Mouse (Mus musculus): ENCODE measurements around the gene Dab1. TPM values are rescaled to one million over a fixed set of nuclear protein-coding genes. Genes with fewer than 3 reads are reported as not detected.

Gene Dab1
- polyA plus RNA-seq, 1 experiment from 2014 or later, result 24.1 TPM

DNA sequence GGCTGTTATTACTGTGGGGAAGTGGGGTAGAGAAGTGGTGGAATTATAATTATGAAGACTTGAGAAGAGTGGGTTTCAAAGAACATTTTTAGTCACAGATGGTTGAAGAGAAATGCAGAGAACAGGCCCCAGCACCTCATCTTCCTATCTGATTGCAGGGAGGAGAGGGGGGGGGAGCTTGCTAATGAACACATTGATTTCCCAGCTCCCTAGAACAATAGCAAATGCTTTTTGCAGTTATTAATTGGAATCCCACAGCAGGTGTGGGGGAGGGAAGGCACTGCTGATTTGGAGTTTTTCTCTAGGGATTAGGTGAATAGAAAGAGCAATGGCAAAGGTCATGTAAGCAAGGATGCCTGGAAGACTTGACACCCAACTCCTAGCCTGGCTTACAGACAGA is 310.5 kb downstream of the Dab1 start:
- Histone ChIP-seq H3K27me3 (replicated peaks; ENCODE audit: control insufficient read depth, insufficient read depth, low read length) (no peaks in the 10 kb centered on the region), H3K9ac (ENCODE audit: low read length) (no peak overlapping the region), H3K4me1 (replicated peaks; ENCODE audit: control insufficient read depth, insufficient read depth, low read length) (0 out of 2 replicates have a peak, but pooled peaks cover 2% of the 10 kb centered on the region), H3K4me3 (ENCODE audit: low read depth, low read length) (no peak overlapping the region), H3K36me3 (ENCODE audit: control insufficient read depth, insufficient read depth, low read length) (no peaks in the 10 kb centered on the region), H3K9me3 (ENCODE audit: control insufficient read depth, low read length) (no peaks in the 10 kb centered on the region), H3K27ac (ENCODE audit: low read depth) (no peak overlapping the region), H3K4me2 (ENCODE audit: low read length) (no peak overlapping the region)
- no peak for ATAC-seq (replicated peaks; ENCODE audit: low FRiP score, low TSS enrichment, low read depth)
- no peak for DNase-seq (ENCODE audit: low spot score)

DNA sequence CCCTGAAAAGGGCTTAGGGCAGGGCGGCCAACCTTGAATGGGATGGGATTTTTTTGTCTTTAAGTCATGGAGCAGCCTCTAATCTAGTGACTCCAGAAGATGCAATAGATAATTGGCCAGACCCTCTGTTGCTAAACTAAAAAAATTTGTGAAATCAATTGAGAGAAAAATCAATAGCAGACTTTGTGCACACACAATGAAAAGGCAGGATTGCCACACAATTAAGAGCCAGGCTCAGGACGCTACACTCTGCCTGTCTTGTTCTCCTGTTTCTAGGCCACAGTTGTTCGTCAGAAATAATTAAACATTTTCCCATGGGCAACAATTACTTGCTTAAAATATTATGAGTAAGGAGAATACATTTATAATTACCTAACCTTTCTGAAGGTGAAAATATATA is 315.2 kb downstream of the Dab1 start:
- Histone ChIP-seq H3K9ac (ENCODE audit: low read length) (no peak overlapping the region), H3K4me2 (ENCODE audit: low read length) (no peak overlapping the region), H3K27me3 (replicated peaks; ENCODE audit: control insufficient read depth, insufficient read depth, low read length) (no peaks in the 10 kb centered on the region), H3K27ac (ENCODE audit: low read depth) (no peak overlapping the region), H3K4me1 (replicated peaks; ENCODE audit: control insufficient read depth, insufficient read depth, low read length) (no peaks in the 10 kb centered on the region), H3K36me3 (ENCODE audit: control insufficient read depth, insufficient read depth, low read length) (no peaks in the 10 kb centered on the region), H3K4me3 (ENCODE audit: low read depth, low read length) (no peak overlapping the region), H3K9me3 (ENCODE audit: control insufficient read depth, low read length) (no peaks in the 10 kb centered on the region)
- 85% methylated on average over 3 of the region's 3 CpGs for WGBS
- no peak for DNase-seq (ENCODE audit: low spot score)
- ATAC-seq (replicated peaks; ENCODE audit: low FRiP score, low TSS enrichment, low read depth), result no peak

DNA sequence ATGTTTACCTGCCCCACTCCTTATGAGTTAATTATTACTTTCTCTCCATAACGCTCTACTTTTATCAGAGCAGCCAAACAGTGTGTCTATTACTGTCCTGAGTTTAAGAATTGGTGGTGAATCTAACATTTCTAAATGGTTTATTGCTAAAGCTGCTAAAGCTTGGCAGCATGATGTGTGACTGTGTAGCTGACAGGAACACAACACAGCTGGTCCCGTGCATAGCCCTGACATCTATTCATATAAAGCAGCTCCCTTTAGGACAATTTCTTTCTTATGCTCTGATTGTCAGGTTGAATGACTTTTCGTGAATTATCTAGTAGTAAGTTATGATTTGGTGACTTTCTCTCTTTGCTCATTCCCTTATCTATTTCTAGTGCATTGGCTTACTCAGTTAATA is 329.1 kb downstream of the Dab1 start:
- H3K9me3 ChIP-seq (ENCODE audit: control insufficient read depth, low read length), result no peaks in the 10 kb centered on the region
- H3K9ac ChIP-seq (ENCODE audit: low read length), result no peak overlapping the region
- H3K36me3 ChIP-seq (ENCODE audit: control insufficient read depth, insufficient read depth, low read length), result no peaks in the 10 kb centered on the region
- DNase-seq (ENCODE audit: low spot score) (no peak), ATAC-seq (replicated peaks; ENCODE audit: low FRiP score, low TSS enrichment, low read depth) (no peak)
- no peaks in the 10 kb centered on the region for H3K4me1 ChIP-seq (replicated peaks; ENCODE audit: control insufficient read depth, insufficient read depth, low read length)
- WGBS, result 61% methylated on average over 3 of the region's 3 CpGs
- H3K27me3 ChIP-seq (replicated peaks; ENCODE audit: control insufficient read depth, insufficient read depth, low read length), result no peaks in the 10 kb centered on the region
- H3K4me2 ChIP-seq (ENCODE audit: low read length), result no peak overlapping the region
- no peak overlapping the region for H3K4me3 ChIP-seq (ENCODE audit: low read depth, low read length)
- H3K27ac ChIP-seq (ENCODE audit: low read depth), result no peak overlapping the region

DNA sequence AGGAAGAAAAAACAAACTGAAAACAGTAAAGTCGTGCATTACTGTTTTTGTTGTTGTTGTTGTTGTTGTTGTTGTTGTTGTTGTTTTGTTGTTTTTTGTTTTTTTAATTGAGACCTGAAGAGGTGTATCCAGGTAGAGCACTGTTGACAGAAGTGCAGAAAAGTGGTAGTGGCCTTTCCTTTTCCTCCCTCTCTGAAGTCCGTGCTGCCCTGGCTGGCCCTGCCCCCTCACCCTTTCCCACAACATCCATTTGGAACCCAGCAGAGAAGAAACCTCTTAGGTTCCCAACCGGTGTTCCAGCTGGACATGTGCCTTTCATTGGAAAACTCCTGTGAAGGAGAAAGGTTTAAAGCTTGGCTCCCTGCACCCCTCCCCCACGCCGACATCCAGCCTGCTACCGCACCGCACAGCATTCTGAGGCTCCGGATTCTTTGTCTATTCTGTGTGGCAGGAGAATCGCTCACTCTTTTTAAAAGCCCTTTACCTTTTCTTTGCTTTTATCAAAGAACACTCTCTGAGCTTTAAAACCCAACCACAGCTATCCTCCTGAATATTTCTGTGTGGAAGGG is 334.6 kb downstream of the Dab1 start:
- Histone ChIP-seq H3K9me3 (ENCODE audit: control insufficient read depth, low read length) (no peaks in the 10 kb centered on the region), H3K36me3 (ENCODE audit: control insufficient read depth, insufficient read depth, low read length) (no peaks in the 10 kb centered on the region), H3K4me1 (replicated peaks; ENCODE audit: control insufficient read depth, insufficient read depth, low read length) (no peaks in the 10 kb centered on the region), H3K27ac (ENCODE audit: low read depth) (no peak overlapping the region), H3K27me3 (replicated peaks; ENCODE audit: control insufficient read depth, insufficient read depth, low read length) (no peaks in the 10 kb centered on the region), H3K4me2 (ENCODE audit: low read length) (no peak overlapping the region), H3K4me3 (ENCODE audit: low read depth, low read length) (no peak overlapping the region), H3K9ac (ENCODE audit: low read length) (no peak overlapping the region)
- DNase-seq (ENCODE audit: low spot score) (no peak), ATAC-seq (replicated peaks; ENCODE audit: low FRiP score, low TSS enrichment, low read depth) (no peak)
- 55% methylated on average over 9 of the region's 9 CpGs for WGBS

DNA sequence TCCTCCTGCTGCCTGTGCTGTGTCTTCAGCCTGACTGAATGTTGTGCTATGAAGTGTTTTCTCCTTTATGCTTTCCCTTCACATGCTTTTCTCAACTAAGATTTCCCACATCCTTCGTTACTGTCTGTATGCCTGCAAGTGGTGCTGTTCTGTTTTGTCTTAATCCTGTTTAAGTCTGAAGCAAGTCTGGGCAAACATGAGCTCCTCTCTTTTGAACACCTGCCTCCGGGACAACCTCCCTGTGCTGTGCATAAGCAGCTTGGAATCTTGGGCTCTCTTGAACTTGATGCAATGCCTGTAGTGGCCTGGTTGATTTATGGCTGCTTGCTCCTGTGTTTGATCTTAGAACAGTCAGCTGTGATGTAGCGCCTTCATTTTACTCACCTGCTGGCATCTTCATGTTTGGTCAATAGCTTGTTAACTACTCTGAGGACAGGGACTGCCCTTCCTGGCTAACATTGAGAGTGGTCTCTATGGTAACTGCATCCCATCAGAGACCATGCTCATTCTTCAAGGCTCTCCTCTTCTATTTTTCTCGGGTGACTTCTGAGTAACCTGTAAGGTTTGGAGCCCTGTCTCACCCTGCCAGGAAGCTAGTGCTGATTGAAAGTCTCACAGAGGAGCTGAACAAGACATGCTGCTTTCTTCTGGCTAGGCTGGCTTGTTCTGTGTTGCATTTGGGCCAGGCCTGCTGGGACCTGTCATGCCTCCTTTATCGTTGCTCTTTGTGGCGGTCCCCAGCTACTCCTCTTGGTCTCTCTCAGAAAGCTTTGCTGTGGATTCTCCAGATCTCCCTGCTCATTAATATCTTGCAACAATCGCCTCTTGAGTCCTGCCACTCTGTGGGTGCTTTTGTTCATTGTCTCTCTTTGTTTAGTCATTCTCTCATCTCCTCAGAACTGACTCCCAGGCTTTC is 342.2 kb downstream of the Dab1 start:
- Histone ChIP-seq H3K4me1 (replicated peaks; ENCODE audit: control insufficient read depth, insufficient read depth, low read length) (no peaks in the 10 kb centered on the region), H3K9ac (ENCODE audit: low read length) (no peak overlapping the region), H3K27me3 (replicated peaks; ENCODE audit: control insufficient read depth, insufficient read depth, low read length) (no peaks in the 10 kb centered on the region), H3K4me2 (ENCODE audit: low read length) (no peak overlapping the region), H3K9me3 (ENCODE audit: control insufficient read depth, low read length) (no peaks in the 10 kb centered on the region), H3K4me3 (ENCODE audit: low read depth, low read length) (no peak overlapping the region), H3K36me3 (ENCODE audit: control insufficient read depth, insufficient read depth, low read length) (no peaks in the 10 kb centered on the region), H3K27ac (ENCODE audit: low read depth) (no peak overlapping the region)
- WGBS, result 68% methylated on average over 7 of the region's 7 CpGs
- ATAC-seq (replicated peaks; ENCODE audit: low FRiP score, low TSS enrichment, low read depth) (no peak), DNase-seq (ENCODE audit: low spot score) (no peak)

DNA sequence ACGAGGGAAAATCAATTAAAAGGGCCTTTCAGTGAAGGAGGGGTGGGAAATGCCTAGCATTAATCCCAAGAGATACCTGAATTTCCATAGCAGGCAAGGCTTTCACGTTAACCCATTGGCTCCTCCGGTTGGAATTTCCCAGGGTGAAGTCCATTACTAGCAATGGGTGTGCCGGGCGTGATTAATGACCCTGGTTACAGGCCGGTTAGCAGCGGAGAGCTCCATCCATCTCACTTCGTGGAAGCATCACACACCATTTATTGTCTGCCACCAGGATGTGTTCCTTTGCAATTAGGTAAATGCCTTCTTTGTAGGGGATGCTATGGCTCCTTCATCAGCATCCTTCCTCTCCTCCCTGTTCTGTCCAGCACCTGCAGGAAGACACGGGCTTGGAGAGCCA is 350.7 kb downstream of the Dab1 start:
- ATAC-seq (replicated peaks; ENCODE audit: low FRiP score, low TSS enrichment, low read depth), result no peak

DNA sequence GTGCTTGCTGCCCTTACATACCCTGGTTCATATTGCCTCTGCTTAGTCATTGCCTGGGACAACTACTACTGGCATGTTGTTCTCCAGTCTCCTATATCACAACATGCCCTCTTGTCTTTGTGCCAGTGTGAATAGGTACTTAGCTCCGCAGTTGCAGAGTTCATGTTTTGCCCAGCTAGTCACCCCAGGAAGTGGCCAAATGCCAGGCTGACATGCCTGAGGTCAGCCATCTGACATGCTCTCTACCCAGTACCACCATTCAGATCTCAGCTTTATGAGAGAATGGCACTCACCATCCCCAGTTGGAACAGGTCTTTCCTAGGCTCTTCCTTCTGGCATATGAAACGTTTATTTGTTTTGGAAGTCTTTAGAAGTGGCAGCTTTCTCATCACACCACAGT is 355.4 kb downstream of the Dab1 start:
- no peak for ATAC-seq (replicated peaks; ENCODE audit: low FRiP score, low TSS enrichment, low read depth)
- Histone ChIP-seq H3K27ac (ENCODE audit: low read depth) (no peak overlapping the region), H3K36me3 (ENCODE audit: control insufficient read depth, insufficient read depth, low read length) (no peaks in the 10 kb centered on the region), H3K4me3 (ENCODE audit: low read depth, low read length) (no peak overlapping the region), H3K9ac (ENCODE audit: low read length) (no peak overlapping the region), H3K9me3 (ENCODE audit: control insufficient read depth, low read length) (no peaks in the 10 kb centered on the region), H3K4me2 (ENCODE audit: low read length) (no peak overlapping the region), H3K4me1 (replicated peaks; ENCODE audit: control insufficient read depth, insufficient read depth, low read length) (no peaks in the 10 kb centered on the region), H3K27me3 (replicated peaks; ENCODE audit: control insufficient read depth, insufficient read depth, low read length) (no peaks in the 10 kb centered on the region)
- WGBS, result 85% methylated on average over 2 of the region's 2 CpGs
- no peak for DNase-seq (ENCODE audit: low spot score)

More for the DNA sequence above, 350.7 kb downstream of the Dab1 start:
- Histone ChIP-seq H3K4me1 (replicated peaks; ENCODE audit: control insufficient read depth, insufficient read depth, low read length) (no peaks in the 10 kb centered on the region), H3K27me3 (replicated peaks; ENCODE audit: control insufficient read depth, insufficient read depth, low read length) (no peaks in the 10 kb centered on the region), H3K9me3 (ENCODE audit: control insufficient read depth, low read length) (no peaks in the 10 kb centered on the region), H3K27ac (ENCODE audit: low read depth) (no peak overlapping the region), H3K4me2 (ENCODE audit: low read length) (no peak overlapping the region), H3K9ac (ENCODE audit: low read length) (no peak overlapping the region), H3K4me3 (ENCODE audit: low read depth, low read length) (no peak overlapping the region), H3K36me3 (ENCODE audit: control insufficient read depth, insufficient read depth, low read length) (no peaks in the 10 kb centered on the region)
- no peak for DNase-seq (ENCODE audit: low spot score)
- WGBS, result 44% methylated on average over 9 of the region's 9 CpGs

DNA sequence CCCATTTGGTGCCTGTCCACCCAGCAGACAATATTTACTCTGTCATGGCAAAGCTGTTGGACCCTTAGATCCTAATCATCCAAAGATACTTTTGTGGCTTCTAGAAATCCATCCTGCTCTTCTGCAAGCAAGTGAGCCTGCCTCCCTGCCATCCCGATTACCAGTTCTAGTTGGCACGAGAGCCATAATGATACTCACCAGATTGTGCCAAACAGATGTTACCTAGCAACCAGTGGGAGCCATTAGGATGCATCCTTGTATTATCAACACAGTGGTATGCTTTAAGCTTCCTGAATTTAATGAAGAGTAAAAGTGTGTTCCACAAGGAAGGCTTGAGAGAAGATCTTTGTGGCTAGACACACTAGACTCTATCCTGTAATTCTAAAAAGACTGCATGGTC is 355.8 kb downstream of the Dab1 start:
- Histone ChIP-seq H3K27ac (ENCODE audit: low read depth) (no peak overlapping the region), H3K4me3 (ENCODE audit: low read depth, low read length) (no peak overlapping the region), H3K9me3 (ENCODE audit: control insufficient read depth, low read length) (no peaks in the 10 kb centered on the region), H3K36me3 (ENCODE audit: control insufficient read depth, insufficient read depth, low read length) (no peaks in the 10 kb centered on the region), H3K27me3 (replicated peaks; ENCODE audit: control insufficient read depth, insufficient read depth, low read length) (no peaks in the 10 kb centered on the region), H3K9ac (ENCODE audit: low read length) (no peak overlapping the region), H3K4me1 (replicated peaks; ENCODE audit: control insufficient read depth, insufficient read depth, low read length) (no peaks in the 10 kb centered on the region), H3K4me2 (ENCODE audit: low read length) (no peak overlapping the region)
- no peak for ATAC-seq (replicated peaks; ENCODE audit: low FRiP score, low TSS enrichment, low read depth)
- WGBS, result 86% methylated on average over 2 of the region's 2 CpGs
- DNase-seq (ENCODE audit: low spot score), result no peak

DNA sequence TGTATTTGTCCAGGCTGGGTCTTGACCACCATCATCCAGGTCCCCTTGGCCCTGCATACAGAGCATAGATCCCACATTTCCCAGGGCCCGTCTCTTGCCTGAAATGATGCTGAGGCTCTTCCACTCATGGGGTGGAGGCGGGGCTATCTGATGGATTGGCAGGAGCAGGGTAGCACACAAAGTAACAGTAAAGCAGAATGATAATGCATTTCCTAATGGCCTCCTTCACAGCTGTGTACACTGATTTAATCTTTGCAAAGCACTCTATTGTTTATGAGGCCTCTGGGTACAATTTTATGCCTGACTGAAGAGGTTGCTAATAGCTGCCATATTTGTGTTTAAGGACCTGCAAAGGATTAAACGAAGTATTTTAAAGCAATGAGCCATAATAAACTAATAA is 374.7 kb downstream of the Dab1 start:
- H3K4me2 ChIP-seq (ENCODE audit: low read length), result no peak overlapping the region
- H3K4me1 ChIP-seq (replicated peaks; ENCODE audit: control insufficient read depth, insufficient read depth, low read length), result no peaks in the 10 kb centered on the region
- no peak overlapping the region for H3K9ac ChIP-seq (ENCODE audit: low read length)
- H3K4me3 ChIP-seq (ENCODE audit: low read depth, low read length), result no peak overlapping the region
- no peaks in the 10 kb centered on the region for H3K27me3 ChIP-seq (replicated peaks; ENCODE audit: control insufficient read depth, insufficient read depth, low read length)
- H3K36me3 ChIP-seq (ENCODE audit: control insufficient read depth, insufficient read depth, low read length), result no peaks in the 10 kb centered on the region
- H3K9me3 ChIP-seq (ENCODE audit: control insufficient read depth, low read length), result no peaks in the 10 kb centered on the region
- no peak for ATAC-seq (replicated peaks; ENCODE audit: low FRiP score, low TSS enrichment, low read depth)
- no peak for DNase-seq (ENCODE audit: low spot score)
- no peak overlapping the region for H3K27ac ChIP-seq (ENCODE audit: low read depth)
- WGBS, result 76% methylated on average over 3 of the region's 3 CpGs

Measured in intestine, embryonic 14.5 days (tissue).